Mouse (Mus musculus): ENCODE data around the gene Cldn4. TPM values are rescaled to one million over a fixed set of nuclear protein-coding genes. Genes with fewer than 3 reads are reported as not detected.

Cldn4 gene
- polyA plus RNA-seq (2016; fragmentation: Nextera tagmentation; extraction: Ambion mirVana) = 9.8 and 10.0 TPM in 2 replicates

DNA sequence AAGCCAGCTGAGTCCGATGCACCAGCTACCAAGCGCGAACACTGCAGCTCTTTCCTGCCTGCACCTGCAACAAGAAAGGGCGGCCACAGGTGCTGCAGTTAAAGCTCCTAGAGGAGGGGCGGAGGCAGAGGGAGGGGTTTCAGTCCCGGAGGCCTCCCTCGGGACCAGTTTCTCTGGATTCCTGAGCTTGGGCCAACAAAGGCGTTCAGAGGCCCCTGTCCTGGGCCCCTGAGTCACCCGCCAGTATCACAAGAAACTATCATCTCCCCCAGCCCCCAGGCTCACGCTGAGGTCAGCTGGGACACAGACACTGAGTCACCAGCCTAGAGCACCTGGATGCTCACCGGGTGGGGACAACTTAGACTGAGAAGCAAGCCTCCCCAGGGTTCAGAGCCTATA lies at the start of gene Cldn4:
Gene Cldn4, minus strand, starts transcription at position 78 of the 399 bp plus-strand sequence.
- H3K4me1 ChIP-seq = peaks cover 28% of the 10 kb centered on the region
- peak; percentile 49 for DNase-seq (ENCODE audit: low spot score)
- 12% methylated on average over 11 of the region's 11 CpGs for WGBS
- H3K36me3 ChIP-seq = no peaks in the 10 kb centered on the region
- H3K9me3 ChIP-seq (replicated peaks) = no peaks in the 10 kb centered on the region
- no peak within 1 kb of the TSS for H3K27ac ChIP-seq
- peaks cover 65% of the 10 kb centered on the region for H3K27me3 ChIP-seq (ENCODE audit: low read depth, poor library complexity, severe bottlenecking)
- peak within 1 kb of the TSS; percentile 40 for H3K4me3 ChIP-seq

GRCm38 (mm10) chr5:134992566-134992965 lies 45.8 kb upstream of the Cldn4 start:
- no peak overlapping the region for H3K4me3 ChIP-seq
- no peak for DNase-seq (ENCODE audit: low spot score)
- H3K27ac ChIP-seq = no peak overlapping the region
- peaks cover 33% of the 10 kb centered on the region for H3K27me3 ChIP-seq (ENCODE audit: low read depth, poor library complexity, severe bottlenecking)
- H3K4me1 ChIP-seq = no peaks in the 10 kb centered on the region
- H3K9me3 ChIP-seq (replicated peaks) = no peaks in the 10 kb centered on the region
- WGBS = 92% methylated on average over 5 of the region's 5 CpGs
- H3K36me3 ChIP-seq = no peaks in the 10 kb centered on the region

- WGBS = 55% methylated on average over 6 of the region's 6 CpGs
- peaks cover 61% of the 10 kb centered on the region for H3K27me3 ChIP-seq (ENCODE audit: low read depth, poor library complexity, severe bottlenecking)
Measured at GRCm38 (mm10) chr5:134989741-134990140, 43.0 kb upstream of the Cldn4 start.

GRCm38 (mm10) chr5:134989166-134989565 lies 42.4 kb upstream of the Cldn4 start:
- peaks cover 67% of the 10 kb centered on the region for H3K27me3 ChIP-seq (ENCODE audit: low read depth, poor library complexity, severe bottlenecking)
- 65% methylated on average over 11 of the region's 11 CpGs for WGBS
- no peaks in the 10 kb centered on the region for H3K9me3 ChIP-seq (replicated peaks)
- no peak overlapping the region for H3K27ac ChIP-seq
- H3K4me1 ChIP-seq = peaks cover 14% of the 10 kb centered on the region
- no peak for DNase-seq (ENCODE audit: low spot score)
- no peaks in the 10 kb centered on the region for H3K36me3 ChIP-seq
- H3K4me3 ChIP-seq = no peak overlapping the region

More at GRCm38 (mm10) chr5:134989741-134990140, 43.0 kb upstream of the Cldn4 start:
- Histone ChIP-seq H3K4me3 (no peak overlapping the region), H3K27ac (no peak overlapping the region), H3K9me3 (replicated peaks) (no peaks in the 10 kb centered on the region), H3K36me3 (no peaks in the 10 kb centered on the region), H3K4me1 (peaks cover 14% of the 10 kb centered on the region)
- no peak for DNase-seq (ENCODE audit: low spot score)

GRCm38 (mm10) chr5:134986298-134987268 lies 39.8 kb upstream of the Cldn4 start:
- WGBS = 6% methylated on average over 79 of the region's 79 CpGs

DNA sequence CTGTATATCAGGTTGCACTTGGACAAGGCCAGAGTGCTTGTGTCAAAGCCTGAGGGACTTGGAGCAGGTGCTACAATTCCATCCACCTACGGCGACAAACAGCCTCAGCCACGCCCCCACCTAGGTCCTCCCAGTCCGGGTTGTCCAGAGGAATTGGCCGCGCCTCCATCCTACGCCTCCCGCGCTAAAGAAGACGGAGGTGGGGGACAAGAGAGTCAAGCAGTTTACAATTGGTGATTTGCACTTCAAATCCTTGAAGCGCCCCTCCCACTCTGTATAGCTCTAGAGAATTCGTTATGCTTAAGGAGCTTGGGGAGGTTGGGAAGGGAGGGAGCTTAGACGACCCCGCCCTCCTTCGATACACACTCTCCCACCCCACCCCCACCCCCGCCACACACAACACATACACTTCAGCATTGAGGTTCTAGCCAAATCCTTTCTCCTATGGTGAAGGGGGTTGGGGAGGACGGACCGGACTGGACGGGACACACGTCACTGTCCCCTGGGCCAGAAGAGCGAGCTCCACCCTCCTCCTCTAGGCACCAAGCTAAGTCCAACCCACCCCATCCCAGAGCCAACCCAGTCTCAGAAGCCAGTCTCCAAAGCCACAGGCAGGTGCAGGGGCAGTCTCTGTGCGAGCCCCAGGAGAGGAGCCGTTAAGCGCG lies 39.0 kb upstream of the Cldn4 start, which contains the start of gene Cldn3:
Gene Cldn3, plus strand, starts transcription at position 582 of the 665 bp plus-strand sequence.
- Histone ChIP-seq H3K4me3 (peak within 1 kb of the TSS; percentile 32), H3K36me3 (no peaks in the 10 kb centered on the region), H3K27me3 (ENCODE audit: low read depth, poor library complexity, severe bottlenecking) (peaks cover 79% of the 10 kb centered on the region), H3K9me3 (replicated peaks) (no peaks in the 10 kb centered on the region), H3K4me1 (peaks cover 17% of the 10 kb centered on the region), H3K27ac (no peak within 1 kb of the TSS)
- WGBS = 1% methylated on average over 25 of the region's 25 CpGs
- DNase-seq (ENCODE audit: low spot score) = peak; percentile 55

More at GRCm38 (mm10) chr5:134986298-134987268, 39.8 kb upstream of the Cldn4 start:
- Histone ChIP-seq H3K36me3 (no peaks in the 10 kb centered on the region), H3K4me3 (peak overlapping the region; percentile 32), H3K27ac (no peak overlapping the region), H3K9me3 (replicated peaks) (no peaks in the 10 kb centered on the region), H3K4me1 (peaks cover 17% of the 10 kb centered on the region), H3K27me3 (ENCODE audit: low read depth, poor library complexity, severe bottlenecking) (peaks cover 80% of the 10 kb centered on the region)
- DNase-seq (ENCODE audit: low spot score) = peak; percentile 42

- WGBS = 33% methylated on average over 3 of the region's 3 CpGs
- no peak overlapping the region for H3K27ac ChIP-seq
- DNase-seq (ENCODE audit: low spot score) = no peak
Measured at GRCm38 (mm10) chr5:134983771-134984170, 37.0 kb upstream of the Cldn4 start.

DNA sequence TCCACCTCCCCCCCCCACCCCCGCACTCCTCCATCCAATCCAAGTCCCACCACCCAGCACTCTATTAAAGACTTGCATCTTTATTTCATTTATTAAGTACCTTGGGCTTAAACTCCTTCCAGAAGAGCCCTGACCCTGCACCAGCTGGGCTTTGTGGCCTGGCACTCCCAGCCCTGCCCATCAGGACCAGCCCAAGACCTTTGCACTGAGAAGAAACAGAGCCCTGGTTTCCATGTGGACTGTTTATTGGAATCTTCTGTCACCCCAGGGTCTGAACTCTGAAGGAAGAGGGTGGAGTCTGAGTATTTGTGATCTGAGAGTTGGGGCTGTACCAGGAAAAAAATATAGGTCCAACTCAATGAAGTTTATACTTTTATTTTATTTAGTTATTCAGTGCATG lies 36.4 kb upstream of the Cldn4 start:
- WGBS = 95% methylated on average over 1 of the region's 1 CpGs
- Histone ChIP-seq H3K4me3 (no peak overlapping the region), H3K4me1 (peaks cover 17% of the 10 kb centered on the region), H3K27me3 (ENCODE audit: low read depth, poor library complexity, severe bottlenecking) (peaks cover 52% of the 10 kb centered on the region), H3K27ac (no peak overlapping the region), H3K36me3 (no peaks in the 10 kb centered on the region), H3K9me3 (replicated peaks) (no peaks in the 10 kb centered on the region)
- no peak for DNase-seq (ENCODE audit: low spot score)

More at GRCm38 (mm10) chr5:134983771-134984170, 37.0 kb upstream of the Cldn4 start:
- Histone ChIP-seq H3K27me3 (ENCODE audit: low read depth, poor library complexity, severe bottlenecking) (peaks cover 59% of the 10 kb centered on the region), H3K4me1 (peaks cover 17% of the 10 kb centered on the region), H3K36me3 (no peaks in the 10 kb centered on the region), H3K4me3 (no peak overlapping the region), H3K9me3 (replicated peaks) (no peaks in the 10 kb centered on the region)

DNA sequence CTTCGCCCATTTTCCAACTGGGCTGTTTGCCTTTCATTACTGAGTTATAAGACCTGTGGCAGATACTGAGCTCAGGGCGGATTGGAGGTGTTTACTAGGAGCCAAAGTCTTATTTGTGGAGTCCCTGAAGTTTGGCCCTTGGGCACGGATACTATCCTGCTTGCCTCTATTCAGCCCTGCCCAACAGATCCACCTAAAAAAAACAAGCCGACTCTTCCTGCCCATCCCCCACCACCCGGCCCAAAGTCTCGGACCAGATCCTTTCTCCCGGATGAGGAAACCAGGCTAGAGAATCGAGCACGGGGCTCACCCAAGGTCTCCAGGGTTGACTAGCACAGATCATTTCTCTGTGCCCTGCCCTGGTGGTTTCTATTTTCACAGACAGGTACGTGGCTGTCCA lies 34.4 kb upstream of the Cldn4 start:
- Histone ChIP-seq H3K27ac (no peak overlapping the region), H3K36me3 (no peaks in the 10 kb centered on the region), H3K27me3 (ENCODE audit: low read depth, poor library complexity, severe bottlenecking) (peaks cover 32% of the 10 kb centered on the region), H3K4me1 (peaks cover 7% of the 10 kb centered on the region), H3K4me3 (no peak overlapping the region), H3K9me3 (replicated peaks) (no peaks in the 10 kb centered on the region)
- no peak for DNase-seq (ENCODE audit: low spot score)
- WGBS = 70% methylated on average over 10 of the region's 10 CpGs

- Histone ChIP-seq H3K27ac (no peak overlapping the region), H3K4me3 (no peak overlapping the region), H3K36me3 (no peaks in the 10 kb centered on the region), H3K4me1 (no peaks in the 10 kb centered on the region), H3K9me3 (replicated peaks) (no peaks in the 10 kb centered on the region), H3K27me3 (ENCODE audit: low read depth, poor library complexity, severe bottlenecking) (no peaks in the 10 kb centered on the region)
- no peak for DNase-seq (ENCODE audit: low spot score)
- WGBS = 84% methylated on average over 4 of the region's 4 CpGs
Measured at GRCm38 (mm10) chr5:134977837-134978236, 31.1 kb upstream of the Cldn4 start.

DNA sequence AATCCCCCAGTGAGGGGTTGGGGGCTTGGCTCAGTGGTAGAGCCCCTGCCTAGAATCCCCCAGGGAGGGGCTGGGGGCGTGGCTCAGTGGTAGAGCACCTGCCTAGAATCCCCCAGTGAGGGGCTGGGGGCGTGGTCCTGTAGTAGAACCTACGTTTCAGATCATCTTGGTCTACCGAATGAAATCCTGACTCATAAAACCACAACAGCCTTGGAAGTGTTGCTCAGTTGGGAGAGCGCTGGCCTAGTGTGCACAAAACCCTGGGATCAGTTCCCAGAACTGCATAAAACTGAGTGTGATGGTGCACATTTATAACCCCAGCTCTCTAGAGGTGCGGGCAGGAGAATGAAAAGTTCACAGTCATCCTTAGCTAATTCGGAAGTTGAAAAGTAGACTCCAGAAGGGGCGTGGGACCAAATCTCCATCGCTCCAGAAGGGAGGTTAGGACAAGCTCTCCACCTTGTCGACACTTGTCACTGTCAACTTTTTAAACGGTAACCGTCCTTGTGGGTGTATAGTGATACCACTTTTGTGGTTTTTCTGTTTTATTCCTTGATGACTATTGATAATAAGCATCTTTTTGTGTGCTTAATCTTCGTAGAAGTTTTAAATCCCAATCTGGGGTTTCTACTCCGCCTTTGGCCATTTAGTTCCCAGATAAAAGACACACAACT lies 30.0 kb upstream of the Cldn4 start:
- DNase-seq (ENCODE audit: low spot score) = no peak
- WGBS = 84% methylated on average over 14 of the region's 14 CpGs
- Histone ChIP-seq H3K27ac (no peak overlapping the region), H3K4me3 (no peak overlapping the region), H3K27me3 (ENCODE audit: low read depth, poor library complexity, severe bottlenecking) (no peaks in the 10 kb centered on the region), H3K36me3 (no peaks in the 10 kb centered on the region), H3K9me3 (replicated peaks) (no peaks in the 10 kb centered on the region), H3K4me1 (no peaks in the 10 kb centered on the region)

DNA sequence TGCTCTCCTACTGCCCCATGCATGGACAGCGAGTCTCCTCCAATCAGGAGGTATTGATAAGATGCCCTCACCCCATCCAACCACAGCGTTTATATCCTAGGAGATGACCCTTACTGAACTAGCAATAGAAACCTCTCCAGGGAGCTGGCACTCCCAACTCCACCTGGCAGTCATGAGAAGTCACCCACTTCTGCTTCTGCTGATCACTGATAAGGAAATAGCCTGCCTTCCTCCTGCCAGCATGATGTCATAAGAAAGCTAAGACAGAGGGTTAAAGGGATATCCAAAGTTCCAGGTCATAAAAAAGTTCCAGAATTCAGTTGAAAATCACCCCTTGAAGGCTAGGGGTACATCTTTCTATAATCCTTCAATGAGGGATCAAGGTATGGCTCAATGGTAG lies 29.4 kb upstream of the Cldn4 start:
- no peaks in the 10 kb centered on the region for H3K36me3 ChIP-seq
- H3K9me3 ChIP-seq (replicated peaks) = no peaks in the 10 kb centered on the region
- no peak overlapping the region for H3K4me3 ChIP-seq
- DNase-seq (ENCODE audit: low spot score) = no peak
- H3K27me3 ChIP-seq (ENCODE audit: low read depth, poor library complexity, severe bottlenecking) = no peaks in the 10 kb centered on the region
- H3K27ac ChIP-seq = no peak overlapping the region
- H3K4me1 ChIP-seq = no peaks in the 10 kb centered on the region
- 94% methylated on average over 2 of the region's 2 CpGs for WGBS
